Mouse (Mus musculus): ENCODE data around the gene Zfhx3.

Gene Zfhx3

GRCm38 (mm10) chr8:108017727-108018126 is 75.3 kb downstream of the Zfhx3 start:
- no peak for DNase-seq (ENCODE audit: low read depth, low spot score)

- no peak for DNase-seq (ENCODE audit: low read depth, low spot score)
These were observed 77.2 kb downstream of the Zfhx3 start for GRCm38 (mm10) chr8:108019651-108020050.

GRCm38 (mm10) chr8:108022404-108022803 is 80.0 kb downstream of the Zfhx3 start:
- DNase-seq (ENCODE audit: low read depth, low spot score) = no peak

GRCm38 (mm10) chr8:108024331-108024730 is 81.9 kb downstream of the Zfhx3 start:
- DNase-seq (ENCODE audit: low read depth, low spot score) = no peak

- no peak for DNase-seq (ENCODE audit: low read depth, low spot score)
These were observed 82.8 kb downstream of the Zfhx3 start for GRCm38 (mm10) chr8:108025249-108025648.

- no peak for DNase-seq (ENCODE audit: low read depth, low spot score)
These were observed 84.4 kb downstream of the Zfhx3 start for GRCm38 (mm10) chr8:108026557-108027440.

- no peak for DNase-seq (ENCODE audit: low read depth, low spot score)
These were observed 85.1 kb downstream of the Zfhx3 start for GRCm38 (mm10) chr8:108027561-108028025.

GRCm38 (mm10) chr8:108028440-108028839 is 86.0 kb downstream of the Zfhx3 start:
- no peak for DNase-seq (ENCODE audit: low read depth, low spot score)

- no peak for DNase-seq (ENCODE audit: low read depth, low spot score)
These were observed 88.7 kb downstream of the Zfhx3 start for GRCm38 (mm10) chr8:108031159-108031558.

- DNase-seq (ENCODE audit: low read depth, low spot score) = no peak
These were observed 91.6 kb downstream of the Zfhx3 start for GRCm38 (mm10) chr8:108034070-108034469.

GRCm38 (mm10) chr8:108034726-108035125 is 92.3 kb downstream of the Zfhx3 start:
- DNase-seq (ENCODE audit: low read depth, low spot score) = no peak

GRCm38 (mm10) chr8:108043618-108044017 is 101.2 kb downstream of the Zfhx3 start:
- DNase-seq (ENCODE audit: low read depth, low spot score) = no peak

- no peak for DNase-seq (ENCODE audit: low read depth, low spot score)
These were observed 101.7 kb downstream of the Zfhx3 start for GRCm38 (mm10) chr8:108044185-108044584.

GRCm38 (mm10) chr8:108056241-108056640 is 113.8 kb downstream of the Zfhx3 start:
- DNase-seq (ENCODE audit: low read depth, low spot score) = no peak

GRCm38 (mm10) chr8:108061972-108062371 is 119.5 kb downstream of the Zfhx3 start:
- no peak for DNase-seq (ENCODE audit: low read depth, low spot score)

- DNase-seq (ENCODE audit: low read depth, low spot score) = no peak
These were observed 124.7 kb downstream of the Zfhx3 start for GRCm38 (mm10) chr8:108067111-108067510.

GRCm38 (mm10) chr8:108068195-108068594 is 125.8 kb downstream of the Zfhx3 start:
- DNase-seq (ENCODE audit: low read depth, low spot score) = no peak

GRCm38 (mm10) chr8:108070438-108070837 is 128.0 kb downstream of the Zfhx3 start:
- no peak for DNase-seq (ENCODE audit: low read depth, low spot score)

- no peak for DNase-seq (ENCODE audit: low read depth, low spot score)
These were observed 129.8 kb downstream of the Zfhx3 start for GRCm38 (mm10) chr8:108072126-108072746.

GRCm38 (mm10) chr8:108072853-108073252 is 130.4 kb downstream of the Zfhx3 start:
- no peak for DNase-seq (ENCODE audit: low read depth, low spot score)

GRCm38 (mm10) chr8:108075176-108075575 is 132.7 kb downstream of the Zfhx3 start:
- DNase-seq (ENCODE audit: low read depth, low spot score) = no peak

GRCm38 (mm10) chr8:108078726-108079125 is 136.3 kb downstream of the Zfhx3 start:
- DNase-seq (ENCODE audit: low read depth, low spot score) = no peak

- DNase-seq (ENCODE audit: low read depth, low spot score) = no peak
These were observed 144.5 kb downstream of the Zfhx3 start for GRCm38 (mm10) chr8:108086913-108087312.

Data from WW6 (cell line).